Mouse (Mus musculus) heart, embryonic 15.5 days (tissue): ENCODE measurements around the gene Hoxb4. TPM values are rescaled to one million over a fixed set of nuclear protein-coding genes. Genes with fewer than 3 reads are reported as not detected.

Experiments used
- ATAC-seq: fragments of 200-750 bp; cut with Nextera tagmentation; replicated peaks from 2 replicates; pipeline ENCODE4 v1.8.0; 2017; ENCODE audit warnings: low read depth, moderate TSS enrichment; ENCODE audit not compliant: insufficient number of reproducible peaks, insufficient read depth, low FRiP score
- H3K27ac ChIP-seq: fragments of 300-500 bp; sonication (generic); 2 replicates; pipeline ENCODE4 v1.5.1; 2015; ENCODE audit warnings: mild to moderate bottlenecking, inconsistent platforms
- H3K27me3 ChIP-seq: fragments of 300-500 bp; sonication (generic); 2 replicates; pipeline ENCODE4 v1.6.1; 2015; ENCODE audit warnings: inconsistent platforms
- H3K36me3 ChIP-seq: fragments of 300-500 bp; sonication (generic); 2 replicates; pipeline ENCODE4 v1.6.1; 2015; ENCODE audit warnings: mild to moderate bottlenecking, inconsistent platforms
- H3K4me1 ChIP-seq: fragments of 300-500 bp; sonication (generic); replicated peaks from 2 replicates; pipeline ENCODE4 v1.6.1; 2015; ENCODE audit warnings: inconsistent platforms
- H3K4me2 ChIP-seq: fragments of 300-500 bp; sonication (generic); 2 replicates; pipeline ENCODE4 v1.6.1; 2015; ENCODE audit warnings: inconsistent platforms, mild to moderate bottlenecking, moderate library complexity
- H3K4me3 ChIP-seq: fragments of 300-500 bp; sonication (generic); 2 replicates; pipeline ENCODE4 v1.5.1; 2015; ENCODE audit warnings: mild to moderate bottlenecking, inconsistent platforms
- H3K9ac ChIP-seq: fragments of 300-500 bp; sonication (generic); 2 replicates; pipeline ENCODE4 v1.6.1; 2015; ENCODE audit warnings: mild to moderate bottlenecking, inconsistent platforms
- H3K9me3 ChIP-seq: fragments of 300-500 bp; sonication (generic); replicated peaks from 2 replicates; pipeline ENCODE4 v1.6.1; 2016; ENCODE audit warnings: inconsistent platforms
- WGBS: fragments of 180-500 bp; shearing (Covaris S2); methylation state at CpG from one replicate; pipeline ENCODE4 v1.1.7; 2015; ENCODE audit warnings: mixed read lengths; 5-methylcytosine and 5-hydroxymethylcytosine counted together
- polyA plus RNA-seq: library from polyadenylated mRNA; unstranded; fragments of >200 nt; fragmentation: Nextera tagmentation; extraction: Ambion mirVana; gene quantifications from 2 replicates; pipeline ENCODE4 v1.2.1, GENCODE M21; 2015

The Hoxb4 gene
- polyA plus RNA-seq, 1 experiment from 2014 or later: 0.31 TPM

DNA sequence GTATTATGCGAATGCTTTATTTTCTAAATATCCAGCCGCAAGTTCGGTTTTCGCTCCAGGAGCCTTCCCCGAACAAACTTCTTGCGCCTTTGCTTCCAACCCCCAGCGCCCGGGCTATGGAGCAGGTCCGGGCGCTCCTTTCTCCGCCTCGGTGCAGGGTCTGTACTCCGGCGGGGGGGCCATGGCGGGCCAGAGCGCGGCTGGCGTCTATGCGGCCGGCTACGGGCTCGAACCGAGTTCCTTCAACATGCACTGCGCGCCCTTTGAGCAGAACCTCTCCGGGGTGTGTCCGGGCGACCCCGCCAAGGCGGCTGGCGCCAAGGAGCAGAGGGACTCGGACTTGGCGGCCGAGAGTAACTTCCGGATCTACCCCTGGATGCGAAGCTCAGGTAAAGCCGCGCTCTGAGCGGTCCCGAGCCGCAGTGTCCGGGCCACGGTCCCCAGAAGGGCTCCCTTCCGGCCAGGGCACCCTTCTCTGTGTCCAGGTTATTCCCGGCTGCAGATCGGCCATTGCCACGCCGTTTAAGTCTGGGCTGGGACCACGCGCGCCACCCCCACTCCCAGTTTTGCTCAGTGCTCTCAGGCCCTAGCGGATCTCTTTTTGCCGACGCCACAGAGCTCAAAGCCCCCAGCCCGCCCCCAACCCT, 31.2 kb upstream of the Hoxb4 start:
- ATAC-seq: no peak
- Histone ChIP-seq H3K4me3 (peak overlapping the region; percentile 39), H3K4me2 (peak overlapping the region; percentile 68), H3K27ac (no peak overlapping the region), H3K4me1 (peaks cover 32% of the 10 kb centered on the region), H3K9me3 (no peaks in the 10 kb centered on the region), H3K36me3 (no peaks in the 10 kb centered on the region), H3K27me3 (peaks cover 97% of the 10 kb centered on the region), H3K9ac (no peak overlapping the region)
- under 1% methylated on average over 55 of the region's 55 CpGs for WGBS

DNA sequence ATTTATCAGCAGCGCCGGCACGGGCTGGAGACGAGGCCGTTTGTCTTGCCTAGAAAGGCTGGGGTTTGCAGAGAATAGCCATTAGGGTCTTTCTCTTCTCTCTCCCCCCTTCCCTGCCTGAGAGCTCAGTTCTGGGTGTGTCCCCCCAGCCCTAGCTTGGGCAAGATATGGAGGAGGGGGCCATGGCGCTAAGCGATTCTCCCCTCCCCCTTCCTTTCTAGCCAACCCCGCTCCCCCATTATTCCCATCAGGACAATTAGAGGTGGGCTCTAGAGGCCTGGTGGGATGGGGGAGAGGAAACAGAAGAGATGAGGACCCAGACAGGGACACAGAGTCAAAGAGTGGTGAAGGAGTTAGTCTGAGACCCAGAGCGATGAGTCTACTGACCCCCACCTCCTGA, 30.7 kb upstream of the Hoxb4 start:
- H3K36me3 ChIP-seq: no peaks in the 10 kb centered on the region
- WGBS: 4% methylated on average over 9 of the region's 9 CpGs
- peaks cover 32% of the 10 kb centered on the region for H3K4me1 ChIP-seq
- H3K4me2 ChIP-seq: peak overlapping the region; percentile 68; the same call in 1 of the 2 replicates
- no peak overlapping the region for H3K9ac ChIP-seq
- peak overlapping the region; percentile 39; the same call in 1 of the 2 replicates for H3K4me3 ChIP-seq
- H3K27ac ChIP-seq: no peak overlapping the region
- no peaks in the 10 kb centered on the region for H3K9me3 ChIP-seq
- peaks cover 97% of the 10 kb centered on the region for H3K27me3 ChIP-seq
- ATAC-seq: no peak

DNA sequence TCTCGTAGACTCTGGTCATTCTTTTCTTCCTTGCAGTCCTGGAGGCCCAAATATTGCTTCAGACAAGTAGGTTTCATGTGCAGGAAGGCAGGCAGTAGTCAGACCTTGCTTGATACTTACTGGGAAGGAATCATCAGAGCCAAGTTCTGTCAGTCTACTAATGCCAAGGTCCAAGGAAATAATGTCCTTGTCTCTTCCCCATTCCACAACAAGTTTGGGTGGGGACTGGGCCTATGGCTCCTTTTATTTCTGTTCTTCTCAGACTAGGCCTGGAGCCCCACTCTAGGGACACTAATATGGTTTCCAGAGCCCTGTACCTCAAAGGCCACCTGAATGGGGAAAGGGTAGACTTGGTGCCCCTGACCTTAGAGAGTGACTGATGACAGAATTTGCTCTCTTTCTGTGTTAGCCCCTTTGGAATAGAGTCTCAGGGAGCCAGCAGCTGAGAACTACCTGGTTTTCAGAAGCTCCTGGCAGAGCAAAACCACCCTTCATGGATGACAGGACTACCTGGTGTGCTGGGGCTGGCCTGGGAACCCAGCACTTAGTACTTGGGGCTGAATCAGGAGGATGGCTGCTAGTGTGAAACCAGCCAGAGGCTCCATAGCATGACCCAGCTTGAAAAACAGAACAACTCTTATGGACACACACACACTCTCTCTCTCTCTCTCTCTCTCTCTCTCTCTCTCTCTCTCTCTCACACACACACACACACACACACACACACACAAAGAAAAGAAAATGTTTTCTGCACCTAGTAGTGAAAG, 29.4 kb upstream of the Hoxb4 start:
- peaks cover 97% of the 10 kb centered on the region for H3K27me3 ChIP-seq
- H3K4me3 ChIP-seq: no peak overlapping the region
- no peak overlapping the region for H3K9ac ChIP-seq
- no peak overlapping the region for H3K27ac ChIP-seq
- no peak for ATAC-seq
- no peaks in the 10 kb centered on the region for H3K36me3 ChIP-seq
- WGBS: 19% methylated on average over 1 of the region's 1 CpGs
- H3K4me1 ChIP-seq: peaks cover 25% of the 10 kb centered on the region
- H3K9me3 ChIP-seq: no peaks in the 10 kb centered on the region
- H3K4me2 ChIP-seq: no peak overlapping the region

DNA sequence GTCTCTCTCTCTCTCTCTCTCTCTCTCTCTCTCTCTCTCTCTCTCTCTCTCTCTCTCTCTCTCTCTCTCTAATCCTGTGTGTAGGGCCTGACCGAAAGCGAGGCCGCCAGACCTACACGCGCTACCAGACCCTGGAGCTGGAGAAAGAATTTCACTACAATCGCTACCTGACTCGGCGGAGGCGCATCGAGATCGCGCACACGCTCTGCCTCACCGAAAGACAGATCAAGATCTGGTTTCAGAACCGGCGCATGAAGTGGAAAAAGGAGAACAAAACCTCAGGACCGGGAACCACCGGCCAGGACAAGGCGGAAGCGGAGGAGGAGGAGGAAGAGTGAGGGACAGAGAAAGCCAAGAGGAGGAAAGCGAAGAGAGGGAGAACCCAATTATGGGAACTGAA, 28.8 kb upstream of the Hoxb4 start:
- no peak for ATAC-seq
- Histone ChIP-seq H3K4me1 (peaks cover 19% of the 10 kb centered on the region), H3K4me3 (no peak overlapping the region), H3K4me2 (no peak overlapping the region), H3K9me3 (no peaks in the 10 kb centered on the region), H3K36me3 (no peaks in the 10 kb centered on the region), H3K27ac (no peak overlapping the region), H3K9ac (no peak overlapping the region), H3K27me3 (peaks cover 97% of the 10 kb centered on the region)
- WGBS: 11% methylated on average over 21 of the region's 21 CpGs

DNA sequence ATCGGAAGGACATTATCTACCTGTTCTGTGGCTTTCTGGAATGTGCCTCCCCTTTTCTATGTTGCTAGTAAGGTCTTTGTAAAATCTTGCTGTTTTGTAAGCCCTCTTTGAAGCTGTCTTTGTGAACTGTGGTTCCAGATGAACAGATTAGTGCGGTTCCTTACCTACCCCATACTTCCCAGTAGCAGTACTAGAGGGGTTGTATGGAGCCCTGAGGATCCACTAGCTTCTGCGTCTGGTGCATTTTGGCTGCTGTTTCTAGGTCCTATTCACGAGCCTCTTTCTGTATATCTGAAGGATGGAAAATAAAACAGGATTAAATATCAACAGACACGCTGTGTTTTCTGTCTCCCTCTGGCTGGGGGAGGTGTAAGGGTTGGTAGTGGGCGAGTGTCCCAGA, 28.2 kb upstream of the Hoxb4 start:
- Histone ChIP-seq H3K36me3 (no peaks in the 10 kb centered on the region), H3K4me3 (no peak overlapping the region), H3K4me1 (peaks cover 17% of the 10 kb centered on the region), H3K4me2 (no peak overlapping the region), H3K27ac (no peak overlapping the region), H3K27me3 (peaks cover 97% of the 10 kb centered on the region), H3K9me3 (no peaks in the 10 kb centered on the region), H3K9ac (no peak overlapping the region)
- no peak for ATAC-seq
- 12% methylated on average over 6 of the region's 6 CpGs for WGBS

DNA sequence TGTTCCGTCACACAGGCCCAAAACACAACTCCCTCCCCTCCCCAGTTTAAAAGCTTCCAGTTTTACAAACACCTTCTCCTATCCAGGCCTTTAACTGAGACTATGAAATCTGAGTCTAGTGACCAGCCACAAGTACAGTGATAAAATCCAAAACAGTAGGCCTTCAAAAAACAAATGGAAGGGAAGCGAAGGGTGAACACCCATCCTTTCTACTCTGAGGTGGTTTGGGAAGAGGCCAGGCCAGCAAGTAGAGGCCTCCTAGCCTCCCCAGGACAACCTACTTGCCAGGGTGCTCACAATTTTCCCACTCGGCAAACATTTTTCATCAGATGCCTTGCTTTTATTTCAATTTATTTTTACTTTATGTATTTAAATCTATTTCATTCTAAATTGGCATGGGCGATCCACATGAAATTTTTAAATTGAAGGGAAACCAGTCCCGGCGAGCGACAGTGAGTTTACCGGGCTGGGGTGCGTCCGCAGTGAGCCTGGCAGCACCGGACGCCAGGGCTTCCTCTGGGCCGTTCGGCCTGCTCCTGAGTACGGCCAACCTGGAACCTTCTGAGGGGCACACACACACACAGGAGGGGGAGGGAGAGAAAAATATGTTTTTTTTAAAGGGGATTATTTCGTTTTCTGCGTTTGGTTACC, 27.2 kb upstream of the Hoxb4 start:
- Histone ChIP-seq H3K27me3 (peaks cover 98% of the 10 kb centered on the region), H3K4me2 (no peak overlapping the region)
- WGBS: 13% methylated on average over 17 of the region's 17 CpGs

DNA sequence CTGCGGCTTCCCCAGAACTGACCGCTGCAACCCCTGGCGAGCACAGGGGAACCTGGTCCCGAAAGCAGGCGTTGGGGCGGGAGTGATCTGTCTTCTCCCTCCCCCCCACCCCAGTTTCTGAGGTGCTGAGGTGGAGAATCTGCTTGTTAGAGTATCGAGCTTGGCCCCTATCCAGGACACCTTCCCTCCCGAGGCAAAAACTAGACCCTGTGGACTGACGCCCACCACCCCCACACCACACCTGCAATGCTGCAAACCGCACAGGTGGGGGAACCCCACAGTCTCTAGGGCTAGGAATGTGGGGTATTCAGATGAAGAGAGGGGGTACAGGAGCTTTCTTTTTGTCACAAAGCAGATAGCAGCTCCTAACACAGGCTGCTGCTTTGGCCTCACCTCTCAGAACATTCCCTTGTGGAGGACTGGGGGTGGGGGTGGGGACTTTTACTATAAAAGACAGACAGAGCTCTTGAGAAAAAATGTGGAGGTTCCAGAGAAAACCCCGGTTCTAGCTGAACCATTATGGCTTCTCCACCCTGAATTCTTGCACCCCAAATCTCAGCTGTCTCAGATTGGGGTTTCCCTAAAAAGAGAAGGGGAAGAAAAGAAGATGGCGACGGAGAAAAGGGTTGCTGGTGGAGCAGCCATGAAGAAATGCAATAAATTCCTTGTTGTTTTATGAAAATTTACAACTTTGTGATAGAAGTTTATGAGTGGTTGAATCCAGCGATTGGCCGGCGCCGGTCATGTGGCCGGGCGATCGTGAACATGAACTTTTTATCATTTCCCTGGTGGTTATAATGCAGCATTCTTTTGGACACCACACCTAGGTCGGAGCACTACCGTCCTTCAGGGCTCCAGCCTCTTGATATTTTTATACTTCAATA, 26.1 kb upstream of the Hoxb4 start, which contains the start of gene Hoxb6:
Gene Hoxb6, plus strand, starts transcription at position 796 of the 884 bp plus-strand sequence.
- Histone ChIP-seq H3K4me1 (peaks cover 9% of the 10 kb centered on the region), H3K4me3 (peak within 1 kb of the TSS; percentile 10; the same call in 1 of the 2 replicates), H3K9ac (no peak within 1 kb of the TSS), H3K36me3 (no peaks in the 10 kb centered on the region), H3K27me3 (peaks cover 98% of the 10 kb centered on the region), H3K9me3 (no peaks in the 10 kb centered on the region), H3K4me2 (no peak within 1 kb of the TSS), H3K27ac (no peak within 1 kb of the TSS)
- 5% methylated on average over 22 of the region's 22 CpGs for WGBS
- ATAC-seq: no peak

More for the DNA sequence above, 27.2 kb upstream of the Hoxb4 start:
- no peak for ATAC-seq
- Histone ChIP-seq H3K9me3 (no peaks in the 10 kb centered on the region), H3K27ac (no peak overlapping the region), H3K36me3 (no peaks in the 10 kb centered on the region), H3K4me1 (peaks cover 18% of the 10 kb centered on the region), H3K9ac (no peak overlapping the region), H3K4me3 (no peak overlapping the region)

DNA sequence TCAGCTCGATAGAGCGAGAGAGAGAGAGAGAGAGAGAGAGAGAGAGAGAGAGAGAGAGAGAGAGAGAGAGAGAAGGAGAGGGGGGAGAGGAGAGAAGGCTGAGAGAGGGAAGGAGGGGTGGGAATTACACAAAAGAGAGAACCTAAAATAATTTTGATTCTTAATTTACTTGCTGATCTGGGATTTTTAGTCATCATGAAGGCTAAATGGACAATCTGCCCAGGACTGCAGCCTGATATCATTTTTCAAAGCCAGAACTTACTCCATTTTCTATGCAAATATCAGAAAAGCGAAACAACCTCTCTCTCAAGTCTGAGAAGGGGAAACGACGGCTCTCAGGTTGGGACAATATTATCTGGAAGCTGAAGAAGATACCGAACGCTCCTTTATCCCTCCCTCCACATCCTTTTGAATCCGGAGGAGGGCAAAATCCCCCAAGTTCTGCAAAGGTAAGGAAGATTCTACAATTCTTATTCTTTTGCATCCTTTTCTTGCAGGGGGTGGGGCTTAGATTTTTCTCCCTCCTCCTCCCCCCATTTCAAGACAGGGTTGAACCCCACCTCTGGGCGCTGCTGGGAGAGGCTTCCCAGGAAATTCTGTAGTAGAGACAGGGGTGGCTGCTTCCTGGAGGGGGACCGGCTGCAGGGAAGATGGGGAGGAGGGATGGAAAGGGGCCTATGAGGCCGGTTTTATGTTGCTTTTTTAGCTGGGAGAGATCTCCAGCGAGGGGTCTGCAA, 25.3 kb upstream of the Hoxb4 start:
- Histone ChIP-seq H3K9me3 (no peaks in the 10 kb centered on the region), H3K9ac (no peak overlapping the region), H3K36me3 (no peaks in the 10 kb centered on the region), H3K27me3 (peaks cover 98% of the 10 kb centered on the region), H3K4me2 (no peak overlapping the region), H3K4me1 (peaks cover 7% of the 10 kb centered on the region), H3K4me3 (peak overlapping the region; percentile 10; the same call in 1 of the 2 replicates), H3K27ac (no peak overlapping the region)
- ATAC-seq: no peak
- 5% methylated on average over 12 of the region's 12 CpGs for WGBS

DNA sequence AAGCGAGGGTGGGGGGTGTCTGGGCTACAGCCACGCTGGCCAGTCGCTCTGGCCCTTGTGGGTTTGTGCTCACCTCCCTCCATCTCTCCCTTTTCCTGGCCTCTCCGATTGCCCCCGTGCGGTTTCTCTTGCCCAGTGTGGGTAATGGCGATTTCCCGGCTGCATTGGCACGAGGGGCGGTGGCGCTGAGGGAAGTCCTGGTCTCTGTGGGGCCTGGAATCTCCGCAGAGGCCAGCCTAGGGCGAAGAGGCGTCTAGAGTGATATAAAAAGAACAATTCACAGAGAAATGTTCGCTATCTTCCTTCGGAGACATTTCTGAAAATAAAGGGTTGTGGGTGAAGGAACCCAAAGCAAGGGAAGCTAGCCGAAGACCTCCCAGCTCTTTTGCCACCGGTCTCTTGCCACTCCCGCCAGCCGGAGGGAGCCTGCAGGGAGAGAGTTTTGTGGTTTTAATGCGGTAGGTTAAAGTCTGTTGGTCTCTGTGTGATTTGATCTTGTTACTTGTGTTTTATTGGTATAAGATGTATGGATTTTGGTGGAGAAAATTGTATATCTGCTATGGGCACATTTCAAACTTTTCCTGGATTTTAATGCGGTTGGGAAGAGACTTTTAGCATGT, 24.7 kb upstream of the Hoxb4 start:
- Histone ChIP-seq H3K36me3 (no peaks in the 10 kb centered on the region), H3K27me3 (peaks cover 98% of the 10 kb centered on the region), H3K27ac (no peak overlapping the region), H3K9me3 (no peaks in the 10 kb centered on the region), H3K4me1 (peaks cover 7% of the 10 kb centered on the region), H3K4me3 (peak overlapping the region; percentile 10; the same call in 1 of the 2 replicates), H3K9ac (no peak overlapping the region), H3K4me2 (no peak overlapping the region)
- no peak for ATAC-seq
- WGBS: 4% methylated on average over 22 of the region's 22 CpGs
